Mouse (Mus musculus) lung, postnatal 4 days (tissue): ENCODE measurements around the gene Gclm.
"Not testable (repeated sequence)": the region's sequence is repeated elsewhere in the genome, so short reads cannot be mapped to it uniquely, and the experiment has no call there.

Experiments used
- DNase-seq, 2 experiments: peaks; one replicate each; pipeline ENCODE4 v3.0.0; 2021

Gene Gclm

GRCm38 (mm10) chr3:122245215-122245877 is at the start of gene Gclm:
Gene Gclm, plus strand, starts transcription at chr3:122245557.
- DNase-seq: peak; percentile 94 to 97

- DNase-seq: no peak
These were observed 48.6 kb upstream of the Gclm start for GRCm38 (mm10) chr3:122196621-122197298.

- DNase-seq: no peak
These were observed 46.8 kb upstream of the Gclm start for GRCm38 (mm10) chr3:122198532-122198931.

DNA sequence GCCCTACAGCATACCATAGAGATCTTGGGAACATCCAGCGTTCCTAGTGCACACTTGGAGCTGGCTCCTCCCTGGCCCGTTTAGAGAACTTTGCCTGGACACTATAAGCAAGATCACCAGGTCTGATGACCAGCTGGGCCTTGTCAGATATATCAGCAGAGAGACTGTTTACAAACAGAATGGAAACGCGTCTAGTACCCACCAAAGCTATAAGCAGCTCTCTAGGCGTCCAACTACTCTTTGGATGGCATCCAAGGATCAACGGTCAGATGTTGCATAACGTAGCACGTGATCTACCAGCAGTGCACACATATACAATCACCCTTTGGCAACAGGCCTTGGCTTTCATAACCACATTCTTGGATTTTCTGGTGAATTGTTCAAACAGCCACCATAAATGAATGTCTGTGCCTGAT is 46.4 kb upstream of the Gclm start:
- peak; percentile 83 to 87 for DNase-seq

DNA sequence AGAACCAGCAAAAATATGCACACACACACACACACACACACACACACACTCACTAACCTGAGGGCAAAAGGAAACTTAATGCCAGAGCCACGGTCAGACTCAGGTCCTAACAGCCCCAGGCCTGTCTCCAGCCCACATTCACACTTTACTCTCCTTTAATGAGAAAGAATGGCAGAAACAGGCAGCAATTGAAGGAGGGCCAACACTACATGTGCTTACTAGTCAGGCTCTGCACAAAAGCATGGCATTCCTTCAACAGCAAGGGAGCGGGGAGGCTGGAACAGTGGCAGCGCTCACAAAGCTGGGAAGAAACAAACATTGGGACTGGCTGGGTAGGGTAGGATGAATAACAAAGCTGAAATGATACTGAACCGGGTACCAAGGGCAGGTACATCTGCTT is 45.8 kb upstream of the Gclm start:
- DNase-seq: no peak

DNA sequence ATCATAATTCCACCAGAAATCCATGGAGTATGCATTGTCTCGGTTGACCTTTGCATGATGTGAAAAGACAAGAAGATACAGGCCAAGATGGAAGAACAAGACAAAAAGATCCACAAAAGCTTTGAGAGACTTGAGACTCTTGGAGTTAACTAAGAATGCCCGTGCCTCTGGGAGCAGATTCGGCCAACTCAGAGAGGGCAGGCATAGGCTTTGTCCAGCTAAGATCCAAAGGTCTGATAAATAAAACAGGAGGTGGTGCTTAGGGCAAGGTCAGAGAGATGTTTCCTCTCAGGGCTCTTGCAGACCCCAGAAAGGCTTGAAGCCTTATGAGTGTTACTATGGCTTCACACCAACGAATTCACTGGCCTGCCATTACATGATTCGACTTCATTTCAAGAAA is 45.3 kb upstream of the Gclm start:
- no peak for DNase-seq

GRCm38 (mm10) chr3:122200447-122200846 is 44.9 kb upstream of the Gclm start:
- no peak for DNase-seq

DNA sequence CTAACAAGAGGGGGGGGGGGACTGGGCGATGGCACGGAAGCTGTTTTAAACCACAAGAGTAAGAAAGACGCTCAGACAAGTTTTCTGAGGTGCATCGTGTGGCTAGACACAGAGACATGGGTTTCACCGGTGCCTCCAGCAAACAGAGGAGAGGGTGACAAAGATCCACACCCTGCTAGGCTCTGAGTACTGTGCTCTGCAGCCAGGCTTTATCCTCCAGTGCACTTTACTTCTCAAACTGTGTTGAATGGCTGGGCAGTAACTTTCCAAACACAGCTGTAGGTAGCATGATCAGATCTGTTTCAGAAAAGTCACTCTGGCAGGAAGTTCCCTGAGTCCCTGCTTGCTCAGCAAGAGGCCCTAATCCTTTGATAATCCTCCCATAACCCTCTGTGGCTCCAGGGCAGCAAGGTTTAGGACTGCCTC is 43.0 kb upstream of the Gclm start:
- no peak for DNase-seq

GRCm38 (mm10) chr3:122203675-122204329 is 41.6 kb upstream of the Gclm start:
- DNase-seq: no peak

DNA sequence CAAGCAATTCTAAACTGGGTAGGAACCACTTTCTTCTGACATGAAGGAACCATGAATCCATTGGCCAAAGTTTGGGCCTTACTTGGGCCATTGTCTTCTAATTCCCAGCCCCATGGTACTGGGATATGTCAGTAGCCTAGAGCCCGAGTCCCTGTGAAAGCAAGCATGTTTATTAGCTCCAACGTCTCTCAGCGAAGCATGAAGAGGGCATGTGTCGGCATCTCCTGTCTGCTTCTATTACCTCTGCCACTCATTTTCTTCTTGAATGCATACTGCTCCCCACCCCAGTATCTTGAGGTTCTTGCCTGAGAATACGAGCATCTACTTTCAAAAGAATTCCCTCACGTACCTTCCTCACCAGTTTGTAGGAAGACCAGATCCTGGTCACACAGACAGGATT is 39.6 kb upstream of the Gclm start:
- DNase-seq: no peak

GRCm38 (mm10) chr3:122206279-122207070 is 38.9 kb upstream of the Gclm start:
- no peak for DNase-seq

DNA sequence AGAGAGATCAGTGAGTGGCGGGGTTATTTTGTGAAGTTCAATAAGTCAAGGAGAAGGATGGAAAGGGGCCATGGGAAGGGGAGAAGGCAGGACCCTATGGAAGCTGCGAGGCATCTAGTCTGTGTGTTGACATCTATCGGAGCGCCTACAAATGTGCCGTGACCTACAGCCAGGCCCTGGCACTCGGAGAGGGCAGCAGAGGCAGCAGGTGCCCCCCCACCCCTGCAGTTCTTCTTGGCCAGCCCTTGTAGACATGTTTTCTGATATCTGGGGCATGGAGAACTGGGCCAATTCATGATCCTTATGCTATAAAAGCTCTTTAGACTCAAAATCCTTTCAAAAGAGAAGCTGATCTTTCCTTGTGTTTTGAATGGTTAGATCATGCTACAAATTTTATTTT is 37.6 kb upstream of the Gclm start:
- no peak for DNase-seq

DNA sequence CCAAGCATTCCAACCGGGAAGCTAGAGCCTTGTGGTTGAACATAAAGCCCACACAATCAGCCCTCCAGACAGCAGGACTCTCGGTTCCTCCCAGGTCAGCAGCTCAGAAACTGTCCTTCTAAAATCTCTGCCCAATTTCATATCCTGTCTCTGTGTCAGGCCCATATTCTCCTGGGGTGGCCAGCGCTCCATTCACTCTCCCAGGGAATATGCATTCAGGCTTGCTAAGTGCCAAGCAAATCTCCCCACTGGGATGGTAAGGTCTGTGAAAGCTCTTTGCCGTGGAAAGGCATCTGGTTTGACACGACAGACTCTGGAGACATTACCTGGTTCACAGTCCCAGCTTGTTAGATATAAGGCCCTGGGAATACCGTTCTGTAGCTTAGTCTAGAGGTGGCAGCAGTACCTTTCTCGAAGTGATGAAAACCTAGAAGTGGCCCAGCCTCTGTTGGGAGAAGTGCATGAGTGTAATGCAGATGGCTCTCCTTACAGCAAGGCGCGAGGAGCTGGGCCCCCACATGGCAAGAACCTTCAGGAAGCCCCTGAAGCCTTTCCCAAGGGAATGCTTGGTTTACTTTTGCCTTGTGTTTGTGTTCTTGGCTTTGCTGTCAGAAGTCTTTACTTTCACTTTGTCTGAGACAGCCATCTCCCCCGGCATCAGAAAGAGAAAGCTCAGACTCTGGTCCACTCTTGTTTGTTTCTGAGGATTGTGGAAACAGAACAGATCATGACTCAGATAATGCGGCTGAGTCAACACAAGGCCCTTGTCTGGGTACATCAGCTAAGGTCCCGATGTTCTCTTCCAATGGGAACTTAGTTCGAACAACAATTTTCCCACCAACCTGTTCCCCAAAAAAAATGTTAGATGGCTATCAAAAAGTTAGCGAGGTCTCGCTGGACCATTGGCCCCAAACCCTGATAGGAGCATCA is 36.8 kb upstream of the Gclm start:
- no peak for DNase-seq

- DNase-seq: no peak
These were observed 35.8 kb upstream of the Gclm start for GRCm38 (mm10) chr3:122209511-122209910.

GRCm38 (mm10) chr3:122210434-122210833 is 34.9 kb upstream of the Gclm start:
- DNase-seq: no peak

GRCm38 (mm10) chr3:122210846-122211245 is 34.5 kb upstream of the Gclm start:
- DNase-seq: no peak

DNA sequence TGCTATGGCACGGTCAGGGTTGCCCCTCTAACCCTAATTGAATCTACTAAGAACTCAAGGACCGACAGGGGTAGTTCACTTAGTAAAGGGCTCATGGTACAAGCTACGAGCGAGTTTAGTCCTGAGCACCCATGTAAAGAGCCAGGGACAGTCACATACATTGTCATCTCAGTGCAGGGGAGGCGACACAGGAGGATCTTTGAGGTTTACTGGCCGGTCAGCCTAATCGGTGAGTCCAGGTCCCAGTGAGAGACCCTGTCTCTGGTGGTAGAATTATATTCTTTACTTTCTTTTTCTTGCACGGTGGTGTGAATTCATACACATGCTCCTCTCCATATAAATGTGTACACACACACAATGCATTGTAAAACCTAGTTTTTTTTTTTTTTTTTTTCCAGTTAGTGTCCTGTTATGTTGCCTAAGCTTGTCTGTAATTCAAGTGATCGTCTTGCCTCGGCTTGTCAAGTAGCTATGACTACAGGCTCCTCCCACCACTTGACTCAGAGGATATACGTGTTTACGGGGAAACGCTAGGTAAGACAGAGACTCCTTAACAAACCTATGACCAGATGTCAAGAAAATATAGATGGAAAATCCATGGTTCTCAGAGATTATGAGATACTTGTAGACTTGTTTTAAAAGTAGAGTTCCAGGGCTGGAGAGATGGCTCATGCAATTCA is 33.8 kb upstream of the Gclm start:
- no peak for DNase-seq

- DNase-seq: no peak
These were observed 23.9 kb upstream of the Gclm start for GRCm38 (mm10) chr3:122221240-122222036.

DNA sequence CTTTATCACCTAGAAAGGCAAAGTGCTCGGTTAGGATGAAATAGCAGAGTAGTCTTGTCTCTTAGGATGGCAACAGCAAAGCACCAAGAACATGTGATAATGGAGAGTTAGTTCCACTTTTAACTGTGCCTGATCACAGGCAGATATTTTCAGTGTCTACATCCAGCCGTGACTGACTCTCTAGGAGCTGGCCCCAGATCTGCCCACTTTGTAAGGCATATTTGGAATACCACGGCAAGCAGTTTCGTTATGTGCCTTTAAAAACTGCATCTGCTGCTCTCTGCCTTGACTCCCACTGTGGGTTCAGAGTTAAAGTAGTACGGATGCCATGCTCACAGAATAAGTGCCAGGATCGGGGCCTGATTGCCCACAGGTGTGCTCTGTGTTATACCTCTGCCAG is 18.4 kb upstream of the Gclm start:
- DNase-seq: not testable (repeated sequence)

GRCm38 (mm10) chr3:122235772-122236171 is 9.6 kb upstream of the Gclm start:
- DNase-seq: no peak

- DNase-seq: no peak
These were observed 2.5 kb upstream of the Gclm start for GRCm38 (mm10) chr3:122242876-122243275.
